Mouse (Mus musculus) CD8-positive naive resting alpha-beta T cell, adult 2 months (primary cell): ENCODE measurements around the gene Stip1.
"Not testable (repeated sequence)": the region's sequence is repeated elsewhere in the genome, so short reads cannot be mapped to it uniquely, and the experiment has no call there.

ENCODE experiments used
- DNase-seq, 2 experiments: peaks; one replicate each; pipeline ENCODE4 v3.0.0; 2022; ENCODE audit warnings: low read depth in 2 of 2, low spot score in 2 of 2

The Stip1 gene

DNA sequence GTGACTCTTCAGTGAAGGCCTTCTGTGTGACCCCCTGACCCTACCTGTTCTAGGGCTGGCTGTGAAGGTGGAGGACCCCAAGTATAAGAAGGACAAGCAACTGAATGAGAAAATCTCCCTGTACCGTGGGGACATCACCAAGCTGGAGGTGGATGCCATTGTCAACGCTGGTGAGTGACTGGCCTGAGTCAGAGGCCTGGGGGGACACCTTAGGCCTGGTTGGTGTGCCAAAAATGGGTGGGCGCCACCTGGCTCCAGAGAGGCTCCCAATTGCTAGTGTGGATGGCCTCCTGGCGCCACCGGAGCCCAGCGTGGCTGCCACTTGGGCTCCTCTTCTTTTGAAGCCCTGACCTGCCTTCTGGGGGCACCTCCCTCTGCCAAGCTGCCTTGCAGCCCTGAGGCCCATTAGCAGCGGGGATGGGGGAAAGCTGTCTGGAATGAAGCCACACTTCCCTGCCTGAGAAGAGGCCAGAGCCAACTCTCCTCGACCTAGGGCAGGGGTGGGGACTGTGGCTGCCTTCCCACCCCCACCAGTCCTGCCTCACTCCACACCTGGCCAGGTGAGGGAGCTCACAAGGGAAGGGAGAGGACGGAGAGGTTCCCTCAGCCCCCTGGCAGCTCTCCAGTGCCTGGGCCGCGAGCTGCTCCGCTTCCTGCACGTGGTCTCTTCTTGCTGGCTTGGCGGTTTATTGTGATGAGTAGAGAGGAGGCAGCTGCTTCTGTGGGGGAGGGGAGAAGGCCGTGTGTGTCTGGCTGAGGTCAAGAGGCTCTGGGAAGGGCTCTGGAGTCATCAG lies 26.5 kb upstream of the Stip1 start:
- DNase-seq: peak in 1 of 2 experiments; percentile 14

DNA sequence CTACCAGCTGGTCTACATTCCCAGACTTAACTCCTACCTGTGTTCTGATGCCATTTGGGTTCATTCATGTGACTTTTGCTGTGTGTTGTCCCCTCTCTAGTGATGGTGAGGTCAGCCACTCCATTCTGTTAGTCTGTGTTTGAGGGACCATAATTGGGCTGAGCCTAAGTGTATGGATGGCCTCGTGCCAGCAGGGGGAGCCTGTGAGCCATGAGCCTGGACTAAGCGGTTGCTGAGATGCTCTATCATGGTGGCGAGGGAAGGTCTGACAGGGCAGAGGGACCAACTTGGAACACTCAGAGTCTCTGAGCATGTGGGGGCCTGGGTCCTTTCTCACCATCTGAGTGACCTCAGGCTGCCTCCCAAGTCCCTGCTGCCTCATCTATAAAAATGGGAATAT lies 24.8 kb upstream of the Stip1 start:
- DNase-seq: peak; percentile 71 to 79

DNA sequence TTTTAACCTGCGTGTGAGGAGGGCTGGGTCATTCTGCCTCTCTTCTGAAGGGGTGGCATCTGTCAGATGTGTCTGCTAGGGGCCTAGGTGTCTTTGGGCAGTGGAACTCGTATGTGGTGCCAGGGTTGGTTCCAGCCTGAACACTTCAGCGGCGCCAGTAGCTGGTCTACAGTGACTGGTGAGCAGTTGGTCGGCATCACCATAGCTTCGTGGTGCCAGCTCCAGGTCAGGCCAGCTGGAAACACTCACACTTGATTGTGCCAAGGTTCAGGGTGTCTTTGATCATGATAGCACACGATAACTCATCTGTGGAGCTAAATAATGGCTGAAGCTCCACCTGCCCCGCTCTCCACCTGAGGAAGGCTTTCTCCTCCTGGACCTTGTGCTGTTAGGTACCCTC lies 23.1 kb upstream of the Stip1 start:
- DNase-seq: no peak

DNA sequence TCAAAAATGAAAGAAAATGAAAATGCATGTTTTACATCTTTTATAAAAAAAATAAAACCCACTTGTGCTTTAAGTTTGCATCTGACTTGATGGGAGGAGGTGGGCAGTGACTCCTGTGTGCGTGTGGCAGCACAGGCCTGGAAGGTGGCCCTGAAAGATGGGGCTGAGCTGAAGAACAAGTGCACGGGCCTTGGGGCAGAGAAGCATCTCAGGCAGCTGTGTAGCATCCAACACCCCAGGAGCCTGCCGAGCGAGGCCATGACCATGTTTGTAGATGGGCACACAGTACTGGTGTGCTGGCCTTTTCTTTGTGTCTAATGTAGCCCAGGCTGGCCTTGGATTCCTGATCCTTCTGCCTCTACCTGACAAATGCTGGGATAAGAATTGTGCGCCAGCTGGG lies 22.3 kb upstream of the Stip1 start:
- DNase-seq: no peak

DNA sequence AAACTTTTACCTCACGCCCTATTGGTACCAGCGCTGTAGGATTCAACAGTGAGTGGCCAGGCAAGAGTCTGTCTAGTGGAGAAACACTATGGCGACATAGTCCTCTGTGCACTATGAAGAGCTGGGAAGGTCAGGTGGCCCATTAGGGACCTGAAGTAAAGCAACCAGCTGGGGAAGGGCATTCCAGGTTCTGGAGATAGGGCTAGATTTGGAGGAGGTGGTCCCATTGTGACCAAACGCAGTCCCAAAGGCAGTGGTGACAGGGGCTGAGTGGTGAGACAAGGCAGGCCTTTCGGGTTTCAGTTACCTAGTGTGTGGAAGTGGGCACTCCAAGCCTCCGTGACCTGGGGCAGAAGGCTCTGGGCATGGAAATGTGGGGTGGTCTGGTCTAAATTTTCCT lies 18.8 kb upstream of the Stip1 start:
- no peak for DNase-seq

DNA sequence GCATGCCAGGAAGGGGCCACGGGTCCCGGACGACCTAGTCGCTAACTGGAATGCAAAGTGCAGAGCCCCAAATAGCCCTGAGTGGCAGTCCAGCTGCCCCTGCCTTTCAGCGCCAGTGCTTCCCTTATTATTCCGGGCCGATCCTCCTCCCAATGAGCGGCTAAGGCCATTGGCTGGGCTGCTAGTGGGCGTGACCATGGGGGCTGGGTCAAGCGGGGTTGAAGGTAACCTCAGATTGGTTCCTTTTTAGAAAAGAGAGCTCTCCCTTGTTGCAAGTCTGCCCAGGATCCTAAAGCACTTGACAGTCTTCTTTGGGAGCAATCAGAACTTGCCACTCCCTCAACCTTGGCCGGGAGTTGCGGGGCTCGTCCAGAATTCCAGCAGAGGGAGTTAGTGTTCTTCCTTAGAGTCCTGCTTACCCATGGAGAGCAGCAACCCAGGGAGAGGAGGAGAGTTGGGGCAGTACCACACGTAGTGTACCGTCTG lies 18.0 kb upstream of the Stip1 start:
- DNase-seq: peak; percentile 18 to 36

DNA sequence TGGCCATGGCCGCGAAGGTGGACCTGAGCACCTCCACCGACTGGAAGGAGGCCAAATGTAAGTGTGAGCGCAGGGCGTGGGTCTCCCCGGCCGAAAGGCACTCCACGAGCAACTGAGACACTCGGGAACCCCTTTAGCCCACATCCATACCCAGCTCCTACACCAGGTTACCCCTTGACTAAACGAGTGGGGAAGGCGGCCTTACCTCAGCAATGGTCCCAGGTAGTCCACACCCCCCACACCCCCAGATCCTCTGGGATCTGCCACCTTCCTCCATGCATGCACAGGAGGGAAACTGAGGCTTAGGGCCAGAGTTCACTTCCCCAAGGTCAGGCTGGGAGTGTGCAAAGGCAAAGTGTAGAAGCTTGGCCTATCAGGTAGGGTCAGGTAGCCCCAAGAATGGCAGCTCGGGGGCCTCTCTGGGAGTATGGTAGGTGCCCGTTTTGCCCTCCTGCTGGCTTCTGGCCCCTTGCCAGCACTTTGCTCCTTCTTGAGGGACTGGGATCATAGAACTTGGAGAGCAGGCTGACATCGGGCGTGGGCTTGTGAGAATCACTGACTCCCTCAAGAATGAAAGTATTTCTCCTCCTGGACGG lies 17.5 kb upstream of the Stip1 start:
- DNase-seq: peak; percentile 7 to 10

DNA sequence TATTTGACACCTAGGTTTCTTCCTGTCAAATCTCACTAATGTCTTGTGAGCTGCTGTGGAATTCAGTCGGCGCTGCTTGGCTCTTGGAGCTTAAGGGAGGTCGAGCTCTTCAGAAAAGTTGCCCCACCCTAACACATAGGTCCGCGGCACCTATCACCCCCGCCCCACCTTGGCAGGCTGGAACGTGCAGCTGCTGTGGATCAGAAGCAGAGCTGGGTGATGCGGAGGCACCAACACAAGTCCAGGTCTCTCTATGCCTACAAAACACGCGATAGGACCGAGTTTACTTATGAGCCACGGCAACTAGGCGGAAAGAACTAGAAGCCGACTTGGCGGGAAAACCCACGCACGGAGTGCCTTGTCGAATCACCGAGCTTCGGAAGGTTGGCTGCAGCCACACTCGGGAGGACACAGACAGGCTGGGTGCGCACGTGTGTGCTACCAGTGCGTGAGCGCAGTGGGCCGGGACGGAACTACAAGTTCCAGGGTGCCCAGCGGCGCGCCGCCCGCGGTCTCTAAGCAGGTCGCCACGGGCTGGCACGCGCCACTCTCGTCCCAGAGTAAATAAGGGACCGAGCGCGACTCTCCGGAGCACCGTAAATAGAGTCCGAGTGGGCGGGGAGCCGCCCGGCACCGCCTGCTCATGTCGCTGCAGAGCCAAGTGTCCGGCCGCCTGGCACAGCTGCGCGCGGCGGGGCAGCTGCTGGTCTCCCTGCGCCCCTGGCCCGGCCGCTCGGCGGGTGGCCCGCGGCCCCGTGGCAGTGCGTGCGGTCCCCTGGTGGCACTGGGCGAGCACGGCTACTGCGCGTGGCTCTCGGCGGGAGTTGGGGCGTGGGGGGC lies 16.7 kb upstream of the Stip1 start, which contains the start of gene Macrod1:
TSS of gene Macrod1 (plus strand) at position 563 of the 840 bp plus-strand sequence.
- DNase-seq: peak; percentile 62 to 65

DNA sequence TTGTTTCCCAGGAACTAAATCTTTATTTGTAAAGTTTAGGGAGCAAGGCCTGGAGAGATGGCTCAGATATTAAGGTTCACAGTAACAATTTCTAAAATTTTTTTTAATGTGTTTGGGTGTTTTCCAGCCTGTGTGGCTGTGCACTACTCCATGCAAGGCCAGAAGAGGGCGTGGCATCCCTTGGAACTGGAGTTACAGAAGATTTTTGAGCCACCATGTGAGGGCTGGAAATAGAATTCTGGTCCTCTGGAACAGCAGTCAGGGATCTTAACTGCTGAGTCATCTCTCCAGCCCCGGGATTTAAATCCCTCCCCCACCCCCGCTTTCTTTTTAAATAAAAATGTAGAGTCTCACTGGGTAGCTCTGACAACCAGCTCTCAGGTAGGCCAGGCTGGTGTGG lies 15.4 kb upstream of the Stip1 start:
- DNase-seq: no peak

DNA sequence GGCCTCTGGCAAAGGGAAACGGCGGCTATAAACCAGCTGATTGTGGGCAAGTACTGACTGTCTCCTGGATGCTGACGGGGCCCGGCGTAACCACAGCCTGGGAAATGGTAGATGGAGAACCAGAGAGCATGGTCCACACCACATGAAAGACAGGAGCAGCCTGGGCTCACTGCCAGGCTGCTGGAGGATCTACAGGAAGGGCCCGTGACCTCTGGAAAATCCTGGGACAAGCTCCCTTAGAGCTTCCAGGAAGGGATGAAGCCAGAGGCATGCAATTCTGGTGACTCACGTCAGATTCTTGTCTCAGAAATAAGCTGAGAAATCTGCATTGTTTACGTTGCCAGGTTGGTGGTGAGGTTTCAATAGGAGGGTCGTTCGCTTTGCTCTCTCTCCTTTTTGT lies 15.0 kb upstream of the Stip1 start:
- DNase-seq: no peak

DNA sequence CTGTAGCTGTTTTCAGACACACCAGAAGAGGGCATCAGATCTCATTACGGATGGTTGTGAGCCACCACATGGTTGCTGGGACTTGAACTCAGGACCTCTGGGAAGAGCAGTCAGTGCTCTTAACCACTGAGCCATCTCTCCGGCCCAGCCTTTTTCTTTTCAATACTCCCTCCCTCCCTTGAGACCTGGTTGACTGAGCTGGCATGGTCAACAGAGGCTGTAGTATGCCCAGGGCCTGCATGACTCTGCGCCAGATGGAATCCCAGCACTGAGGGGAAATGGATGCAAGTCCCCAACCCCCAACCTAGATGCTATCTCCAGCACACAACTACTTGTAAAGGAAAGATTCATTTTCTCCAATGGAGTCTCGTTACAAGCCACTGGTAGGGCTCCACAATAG lies 13.6 kb upstream of the Stip1 start:
- not testable (repeated sequence) for DNase-seq

DNA sequence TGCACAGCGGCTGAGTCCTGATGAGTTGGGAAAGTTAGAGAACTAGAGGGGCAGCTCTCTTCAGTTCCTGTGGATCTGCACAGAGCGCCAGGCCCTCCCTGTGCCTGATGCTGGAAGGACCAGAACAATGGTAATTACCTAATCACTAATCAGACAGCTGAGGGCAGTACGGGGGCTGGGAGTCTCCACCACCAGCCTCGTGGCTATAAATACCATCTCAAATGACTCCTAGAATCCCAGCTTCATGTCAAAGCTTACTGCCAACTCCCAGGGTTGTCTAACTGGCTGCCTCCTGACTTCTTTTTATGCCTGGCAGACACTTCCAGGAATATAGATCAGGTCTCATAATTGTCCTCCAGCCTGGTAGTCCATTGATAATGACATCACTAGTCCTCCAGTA lies 4.9 kb upstream of the Stip1 start:
- no peak for DNase-seq

DNA sequence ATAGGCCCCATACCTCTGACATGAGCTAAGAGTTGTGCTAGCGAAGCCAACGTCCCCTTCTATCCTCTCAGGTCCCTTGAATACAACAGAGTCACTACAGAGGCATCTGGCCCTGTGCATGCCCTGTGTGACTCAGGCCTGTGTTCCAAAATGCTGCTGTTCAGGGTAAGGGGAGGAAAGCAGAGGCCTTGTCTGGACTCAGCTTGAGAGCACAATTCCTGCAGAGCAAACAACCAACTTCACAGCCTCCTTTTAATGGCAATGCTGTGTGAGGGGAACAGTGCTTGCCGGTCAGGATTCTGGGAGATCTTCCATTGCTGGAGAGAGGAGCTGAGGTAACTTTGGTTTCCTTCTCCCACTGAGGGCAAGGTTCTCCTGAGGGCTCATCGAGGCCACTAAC lies 4.5 kb upstream of the Stip1 start:
- DNase-seq: no peak

DNA sequence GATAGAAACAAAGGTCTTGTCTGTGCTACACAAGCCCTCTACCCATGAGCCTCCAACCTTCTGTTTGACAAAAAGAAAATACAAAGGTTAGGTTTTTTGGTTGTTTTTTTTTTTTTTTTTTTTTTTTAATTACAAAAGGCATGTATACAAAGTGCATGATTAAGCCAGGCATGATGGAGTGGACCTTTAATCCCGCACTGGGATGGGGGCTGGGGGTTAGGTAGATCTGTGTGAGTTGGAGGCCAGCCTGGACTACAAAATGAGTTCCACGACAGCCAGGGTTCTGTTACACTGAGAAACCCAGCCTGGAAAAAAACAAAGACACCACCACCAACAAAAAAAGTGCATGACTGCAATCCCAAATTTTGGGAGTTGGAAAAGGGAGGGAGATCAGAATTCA lies 1.4 kb upstream of the Stip1 start:
- no peak for DNase-seq

DNA sequence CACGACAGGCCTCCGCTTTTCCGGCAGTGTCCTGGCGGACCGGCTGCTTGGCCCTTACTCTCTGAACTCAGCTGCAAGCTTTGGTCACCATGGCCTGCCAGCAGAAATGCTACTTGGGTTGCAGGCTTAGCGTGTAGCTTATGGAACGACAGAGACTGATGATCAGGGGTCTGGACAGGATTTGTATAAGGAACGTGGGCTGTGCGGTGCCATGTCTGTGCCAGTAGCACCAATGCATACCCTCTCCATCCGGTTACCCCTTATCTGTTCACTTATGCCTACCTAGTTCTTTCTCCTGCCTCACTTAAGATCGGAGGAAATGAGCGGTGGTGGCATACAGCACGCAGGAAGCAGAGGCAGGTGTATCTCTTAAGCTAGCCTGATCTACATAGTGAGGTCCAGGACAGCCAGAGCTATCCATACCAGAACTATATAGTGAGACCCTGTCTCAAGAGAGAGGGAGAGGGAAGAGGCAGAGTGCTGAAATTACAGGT lies 917 bp upstream of the Stip1 start:
- DNase-seq: peak in 1 of 2 experiments; percentile 38

DNA sequence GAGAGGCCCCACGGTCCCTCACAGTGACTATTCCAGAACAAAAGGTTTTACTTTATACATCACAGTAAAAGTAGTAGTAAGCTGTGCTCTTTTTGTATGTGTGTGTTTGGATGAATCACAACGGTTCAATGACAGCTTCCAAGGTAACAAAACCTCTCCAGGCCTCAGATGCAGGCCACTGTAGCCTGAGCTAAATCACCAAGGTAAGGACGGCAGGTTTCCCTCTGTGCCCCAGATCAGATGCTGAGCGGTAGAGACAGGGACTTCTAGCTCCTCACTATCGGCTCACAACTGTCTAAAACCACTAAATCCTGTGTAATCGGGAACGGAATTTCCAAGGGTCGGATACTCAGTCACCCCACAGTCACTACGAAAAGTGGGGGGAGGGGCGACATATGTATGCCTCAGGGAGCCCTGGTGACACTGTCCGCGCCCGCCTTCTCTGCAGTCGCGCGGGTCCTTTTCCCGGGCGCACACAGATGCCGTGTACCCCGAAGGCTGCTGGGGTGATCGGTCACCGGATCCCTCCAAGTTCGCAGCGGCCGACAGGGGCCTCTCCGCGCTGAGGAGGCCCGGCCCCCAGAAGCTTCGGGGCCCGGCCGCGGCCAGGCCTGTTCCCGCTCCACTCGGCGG lies 563 bp downstream of the Stip1 start:
- peak; percentile 36 to 55 for DNase-seq

DNA sequence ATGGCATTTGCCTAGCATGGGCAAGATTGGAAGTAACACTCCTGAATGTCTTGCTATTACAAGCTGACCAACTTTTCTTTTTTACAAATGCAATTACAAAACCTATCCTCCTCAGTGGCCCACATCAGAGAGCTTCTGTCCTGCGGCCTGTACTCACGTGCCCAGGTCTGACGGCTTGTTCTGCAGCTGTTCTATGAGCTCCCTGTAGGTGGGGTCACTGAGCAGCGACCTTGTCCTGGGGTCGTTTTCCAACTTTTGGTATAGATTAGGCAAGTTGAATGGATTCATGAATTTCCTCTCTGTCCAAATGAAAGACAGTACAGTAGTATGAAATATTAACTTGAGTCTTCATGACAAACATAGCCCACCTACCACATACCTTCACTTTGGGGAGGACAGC lies 5.8 kb downstream of the Stip1 start:
- no peak for DNase-seq

DNA sequence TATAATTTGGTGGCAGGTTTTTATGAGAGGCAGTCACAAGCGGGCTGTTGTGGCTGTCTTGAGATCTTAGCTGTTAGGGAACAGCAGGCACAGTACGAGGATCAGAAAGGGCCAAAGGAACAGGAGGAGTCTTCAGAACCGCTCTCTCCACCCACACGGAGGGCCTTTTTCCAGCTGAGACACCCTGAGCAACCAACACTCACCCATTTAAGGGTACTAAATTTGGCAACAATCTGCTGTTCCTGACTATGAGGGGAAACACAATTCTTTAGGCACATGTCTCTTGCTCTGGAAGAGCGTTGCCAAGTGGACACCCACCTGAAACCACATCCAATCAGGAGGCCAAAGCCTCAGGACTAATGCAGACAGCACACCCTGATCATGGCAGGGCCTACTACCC lies 10.2 kb downstream of the Stip1 start:
- no peak for DNase-seq

DNA sequence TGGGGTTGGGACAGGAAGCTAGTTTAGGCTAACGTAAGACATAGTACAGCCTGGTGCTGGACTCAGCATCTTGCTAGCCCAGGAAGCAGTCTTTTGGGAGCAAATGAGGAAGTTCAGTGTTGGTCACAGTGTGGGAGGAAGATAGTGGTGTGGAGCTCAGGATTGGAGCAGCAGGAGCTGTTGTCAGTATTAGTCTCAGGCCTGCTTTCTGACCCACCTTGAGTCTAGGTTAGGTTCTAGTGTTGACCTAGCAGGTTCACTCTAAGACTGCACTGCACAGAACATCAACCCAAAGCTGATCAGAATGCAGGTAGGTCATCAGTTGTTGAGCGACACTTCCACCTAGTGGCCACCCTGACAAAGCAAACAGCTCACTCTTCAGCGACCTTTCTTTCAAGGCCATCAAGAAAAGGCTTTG lies 19.5 kb downstream of the Stip1 start:
- peak; percentile 66 to 70 for DNase-seq

DNA sequence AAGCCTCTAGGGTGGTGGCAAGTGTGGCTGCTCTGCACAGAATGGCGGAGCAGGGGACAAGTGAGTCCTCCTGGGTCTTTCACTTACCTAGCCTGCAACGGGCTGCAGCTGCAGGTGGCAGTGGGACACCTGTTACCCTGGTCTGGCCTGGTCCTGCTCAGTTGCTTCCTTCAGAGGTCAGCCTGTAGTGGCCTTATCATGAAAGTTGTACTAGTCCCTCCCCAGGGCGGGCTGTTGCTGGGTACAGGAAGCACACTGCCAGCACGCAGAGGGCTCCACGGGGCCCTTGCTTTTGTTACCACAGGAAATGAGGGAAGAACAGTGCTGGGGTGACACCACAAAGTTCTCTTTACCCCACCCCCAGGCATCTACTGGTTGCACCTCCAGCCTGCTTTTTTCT lies 20.6 kb downstream of the Stip1 start, which contains the start of gene Fermt3:
TSS of gene Fermt3 (minus strand) at position 279 of the 400 bp plus-strand sequence.
- peak; percentile 68 to 78 for DNase-seq

DNA sequence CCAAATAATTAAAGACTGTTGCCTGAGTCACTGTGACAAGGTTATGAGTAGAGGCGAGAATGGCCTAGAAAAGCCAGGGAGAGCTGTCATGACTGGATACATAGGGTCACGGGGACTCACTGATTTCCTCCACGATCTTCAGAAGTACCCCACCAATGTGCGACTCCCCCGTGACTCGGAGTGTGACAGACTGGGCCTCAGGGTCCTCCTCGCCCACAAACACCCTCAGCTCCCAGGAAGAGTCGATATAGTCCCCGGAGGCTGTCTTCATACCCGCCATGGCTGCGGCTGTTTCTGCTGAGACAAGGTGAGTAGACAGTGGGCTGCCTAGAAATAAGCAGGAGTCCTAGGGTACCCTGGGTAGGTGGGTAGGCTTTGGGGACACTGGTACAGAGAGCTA lies 21.2 kb downstream of the Stip1 start:
- DNase-seq: no peak
